Mouse (Mus musculus) stomach, embryonic 14.5 days (tissue): Measurements from ENCODE around the gene Copz2. TPM values are rescaled to one million over a fixed set of nuclear protein-coding genes. Genes with fewer than 3 reads are reported as not detected.

ENCODE experiments used
- ATAC-seq: fragments of 200-750 bp; cut with Nextera tagmentation; 2 replicates; pipeline ENCODE4 v1.8.0; 2017; ENCODE audit warnings: low read depth, moderate TSS enrichment; ENCODE audit not compliant: insufficient number of reproducible peaks, insufficient read depth, low FRiP score
- H3K27ac ChIP-seq: fragments of 300-500 bp; sonication (generic); 2 replicates; pipeline ENCODE4 v1.5.1; 2014; ENCODE audit warnings: mild to moderate bottlenecking, low read length, moderate library complexity, mixed read lengths
- H3K27me3 ChIP-seq: fragments of 300-500 bp; sonication (generic); 2 replicates; pipeline ENCODE4 v1.6.1; 2014; ENCODE audit warnings: low read length, control low read depth, mixed read lengths; ENCODE audit not compliant: control insufficient read depth, insufficient read depth
- H3K36me3 ChIP-seq: fragments of 300-500 bp; sonication (generic); 2 replicates; pipeline ENCODE4 v1.6.1; 2014; ENCODE audit warnings: mild to moderate bottlenecking, control low read depth, low read length, moderate library complexity, mixed read lengths; ENCODE audit not compliant: control insufficient read depth, insufficient read depth
- H3K4me1 ChIP-seq: fragments of 300-500 bp; sonication (generic); 2 replicates; pipeline ENCODE4 v1.6.1; 2014; ENCODE audit warnings: low read length, control low read depth, mixed read lengths; ENCODE audit not compliant: control insufficient read depth, insufficient read depth
- H3K4me2 ChIP-seq: fragments of 300-500 bp; sonication (generic); replicated peaks from 2 replicates; pipeline ENCODE4 v1.6.1; 2014; ENCODE audit warnings: low read depth, low read length, control low read depth
- H3K4me3 ChIP-seq: fragments of 300-500 bp; sonication (generic); 2 replicates; pipeline ENCODE4 v1.5.1; 2014; ENCODE audit warnings: low read depth, low read length, control low read depth
- H3K9ac ChIP-seq: fragments of 300-500 bp; sonication (generic); replicated peaks from 2 replicates; pipeline ENCODE4 v1.6.1; 2014; ENCODE audit warnings: low read depth, mild to moderate bottlenecking, control low read depth, low read length, moderate library complexity, mixed read lengths
- H3K9me3 ChIP-seq: fragments of 300-500 bp; sonication (generic); 2 replicates; pipeline ENCODE4 v1.6.1; 2016; ENCODE audit warnings: low read depth, low read length, control low read depth; ENCODE audit not compliant: control insufficient read depth
- WGBS: fragments of 180-500 bp; shearing (Covaris S2); extraction: QIAGEN DNeasy Blood & Tissue Kit; methylation state at CpG from one replicate; pipeline ENCODE4 v1.1.7; 2014; 5-methylcytosine and 5-hydroxymethylcytosine counted together
- polyA plus RNA-seq: library from polyadenylated mRNA; unstranded; fragments of >200 nt; fragmentation: Nextera tagmentation; extraction: Ambion mirVana; gene quantifications from 2 replicates; pipeline ENCODE4 v1.2.1, GENCODE M21; 2014

Gene Copz2
- polyA plus RNA-seq, 1 experiment from 2014 or later: 141 TPM

GRCm38 (mm10) chr11:96876300-96877040 is 26.8 kb downstream of the Copz2 start:
- Histone ChIP-seq H3K27ac (peak overlapping the region; percentile 72), H3K4me3 (peak overlapping the region; percentile 23; the same call in 1 of the 2 replicates), H3K4me1 (peaks cover 32% of the 10 kb centered on the region), H3K9me3 (no peaks in the 10 kb centered on the region), H3K36me3 (no peaks in the 10 kb centered on the region), H3K27me3 (no peaks in the 10 kb centered on the region), H3K4me2 (peak overlapping the region; percentile 61), H3K9ac (no peak overlapping the region)
- peak; percentile 39; the same call in 1 of the 2 replicates for ATAC-seq
- WGBS: 8% methylated on average over 13 of the region's 13 CpGs

- H3K9me3 ChIP-seq: no peaks in the 10 kb centered on the region
- H3K9ac ChIP-seq: no peak overlapping the region
- H3K27me3 ChIP-seq: no peaks in the 10 kb centered on the region
- 42% methylated on average over 4 of the region's 4 CpGs for WGBS
- H3K36me3 ChIP-seq: no peaks in the 10 kb centered on the region
- ATAC-seq: no peak
- H3K4me3 ChIP-seq: no peak overlapping the region
- peaks cover 32% of the 10 kb centered on the region for H3K4me1 ChIP-seq
- H3K27ac ChIP-seq: peak overlapping the region; percentile 72; the same call in 1 of the 2 replicates
- peak overlapping the region; percentile 61; the same call in 1 of the 2 replicates for H3K4me2 ChIP-seq
These were observed 27.4 kb downstream of the Copz2 start for GRCm38 (mm10) chr11:96877071-96877470.

GRCm38 (mm10) chr11:96878715-96879114 is 29.0 kb downstream of the Copz2 start:
- Histone ChIP-seq H3K9ac (no peak overlapping the region), H3K4me2 (no peak overlapping the region), H3K36me3 (no peaks in the 10 kb centered on the region), H3K27me3 (no peaks in the 10 kb centered on the region), H3K9me3 (no peaks in the 10 kb centered on the region), H3K27ac (no peak overlapping the region), H3K4me3 (no peak overlapping the region), H3K4me1 (peaks cover 21% of the 10 kb centered on the region)
- ATAC-seq: no peak
- WGBS: 29% methylated on average over 3 of the region's 3 CpGs

GRCm38 (mm10) chr11:96879359-96879758 is 29.7 kb downstream of the Copz2 start:
- WGBS: 36% methylated on average over 7 of the region's 7 CpGs
- Histone ChIP-seq H3K4me1 (peaks cover 18% of the 10 kb centered on the region), H3K4me2 (no peak overlapping the region), H3K9me3 (no peaks in the 10 kb centered on the region), H3K4me3 (no peak overlapping the region), H3K36me3 (no peaks in the 10 kb centered on the region), H3K9ac (no peak overlapping the region), H3K27ac (no peak overlapping the region), H3K27me3 (no peaks in the 10 kb centered on the region)
- ATAC-seq: no peak

GRCm38 (mm10) chr11:96880296-96880695 is 30.6 kb downstream of the Copz2 start:
- Histone ChIP-seq H3K36me3 (no peaks in the 10 kb centered on the region), H3K9me3 (no peaks in the 10 kb centered on the region), H3K9ac (no peak overlapping the region), H3K27me3 (no peaks in the 10 kb centered on the region), H3K4me2 (no peak overlapping the region), H3K4me1 (peaks cover 13% of the 10 kb centered on the region), H3K27ac (no peak overlapping the region), H3K4me3 (no peak overlapping the region)
- 75% methylated on average over 9 of the region's 9 CpGs for WGBS
- no peak for ATAC-seq

GRCm38 (mm10) chr11:96885901-96886340 is 36.3 kb downstream of the Copz2 start:
- Histone ChIP-seq H3K4me3 (no peak overlapping the region), H3K9ac (no peak overlapping the region), H3K4me1 (0 out of 2 replicates have a peak, but pooled peaks cover 11% of the 10 kb centered on the region), H3K4me2 (no peak overlapping the region), H3K27me3 (no peaks in the 10 kb centered on the region), H3K36me3 (no peaks in the 10 kb centered on the region), H3K27ac (peak overlapping the region; percentile 4; the same call in 1 of the 2 replicates), H3K9me3 (no peaks in the 10 kb centered on the region)
- ATAC-seq: no peak
- WGBS: 51% methylated on average over 5 of the region's 5 CpGs

- Histone ChIP-seq H3K9ac (no peak overlapping the region), H3K27ac (no peak overlapping the region), H3K9me3 (no peaks in the 10 kb centered on the region), H3K4me3 (no peak overlapping the region), H3K4me2 (no peak overlapping the region), H3K27me3 (no peaks in the 10 kb centered on the region), H3K36me3 (no peaks in the 10 kb centered on the region), H3K4me1 (0 out of 2 replicates have a peak, but pooled peaks cover 11% of the 10 kb centered on the region)
- WGBS: 79% methylated on average over 8 of the region's 8 CpGs
- ATAC-seq: no peak
These were observed 37.4 kb downstream of the Copz2 start for GRCm38 (mm10) chr11:96886942-96887546.

- no peak overlapping the region for H3K4me2 ChIP-seq
- H3K4me1 ChIP-seq: 0 out of 2 replicates have a peak, but pooled peaks cover 2% of the 10 kb centered on the region
- no peaks in the 10 kb centered on the region for H3K9me3 ChIP-seq
- WGBS: 21% methylated on average over 14 of the region's 14 CpGs
- no peaks in the 10 kb centered on the region for H3K27me3 ChIP-seq
- ATAC-seq: no peak
- no peak overlapping the region for H3K27ac ChIP-seq
- no peaks in the 10 kb centered on the region for H3K36me3 ChIP-seq
- H3K4me3 ChIP-seq: no peak overlapping the region
- no peak overlapping the region for H3K9ac ChIP-seq
These were observed 42.3 kb downstream of the Copz2 start for GRCm38 (mm10) chr11:96891784-96892527.
